Mouse (Mus musculus) heart, embryonic 12.5 days (tissue): ENCODE measurements around the gene Mgrn1. TPM values are rescaled to one million over a fixed set of nuclear protein-coding genes. Genes with fewer than 3 reads are reported as not detected.

Experiments
- ATAC-seq: fragments of 200-750 bp; cut with Nextera tagmentation; 2 replicates; pipeline ENCODE4 v1.8.0; 2017; ENCODE audit warnings: moderate TSS enrichment, moderate library complexity; ENCODE audit not compliant: insufficient number of reproducible peaks, low FRiP score
- H3K27ac ChIP-seq: fragments of 300-500 bp; sonication (generic); 2 replicates; pipeline ENCODE4 v1.5.1; 2016; ENCODE audit warnings: mild to moderate bottlenecking, moderate library complexity; ENCODE audit not compliant: poor library complexity, severe bottlenecking
- H3K27me3 ChIP-seq: fragments of 300-500 bp; sonication (generic); replicated peaks from 2 replicates; pipeline ENCODE4 v1.6.1; 2016; ENCODE audit warnings: mild to moderate bottlenecking, moderate library complexity
- H3K36me3 ChIP-seq: fragments of 300-500 bp; sonication (generic); 2 replicates; pipeline ENCODE4 v1.6.1; 2016; ENCODE audit warnings: mild to moderate bottlenecking, moderate library complexity
- H3K4me1 ChIP-seq: fragments of 300-500 bp; sonication (generic); replicated peaks from 2 replicates; pipeline ENCODE4 v1.6.1; 2016; ENCODE audit warnings: mild to moderate bottlenecking
- H3K4me2 ChIP-seq: fragments of 300-500 bp; sonication (generic); 2 replicates; pipeline ENCODE4 v1.6.1; 2016; ENCODE audit warnings: mild to moderate bottlenecking, moderate library complexity
- H3K4me3 ChIP-seq: fragments of 300-500 bp; sonication (generic); 2 replicates; pipeline ENCODE4 v1.5.1; 2016; ENCODE audit warnings: mild to moderate bottlenecking
- H3K9ac ChIP-seq: fragments of 300-500 bp; sonication (generic); 2 replicates; pipeline ENCODE4 v1.6.1; 2016; ENCODE audit warnings: mild to moderate bottlenecking, moderate library complexity
- H3K9me3 ChIP-seq: fragments of 300-500 bp; sonication (generic); replicated peaks from 2 replicates; pipeline ENCODE4 v1.6.1; 2016; ENCODE audit warnings: mild to moderate bottlenecking, moderate library complexity
- WGBS: fragments of 180-500 bp; shearing (Covaris S2); methylation state at CpG from one replicate; pipeline ENCODE4 v1.1.7; 2016; 5-methylcytosine and 5-hydroxymethylcytosine counted together
- polyA plus RNA-seq: library from polyadenylated mRNA; unstranded; fragments of >200 nt; fragmentation: Nextera tagmentation; extraction: Ambion mirVana; gene quantifications from 2 replicates; pipeline ENCODE4 v1.2.1, GENCODE M21; 2016

The Mgrn1 gene
- polyA plus RNA-seq, 1 experiment from 2014 or later: 114 TPM

GRCm38 (mm10) chr16:4932429-4932828, 46.4 kb downstream of the Mgrn1 start:
- H3K4me1 ChIP-seq: peaks cover 18% of the 10 kb centered on the region
- WGBS: 79% methylated on average over 3 of the region's 3 CpGs
- H3K36me3 ChIP-seq: peaks cover 98% of the 10 kb centered on the region
- ATAC-seq: no peak
- no peaks in the 10 kb centered on the region for H3K27me3 ChIP-seq
- no peak overlapping the region for H3K4me3 ChIP-seq
- no peaks in the 10 kb centered on the region for H3K9me3 ChIP-seq
- H3K4me2 ChIP-seq: no peak overlapping the region
- H3K27ac ChIP-seq: no peak overlapping the region
- H3K9ac ChIP-seq: no peak overlapping the region

DNA sequence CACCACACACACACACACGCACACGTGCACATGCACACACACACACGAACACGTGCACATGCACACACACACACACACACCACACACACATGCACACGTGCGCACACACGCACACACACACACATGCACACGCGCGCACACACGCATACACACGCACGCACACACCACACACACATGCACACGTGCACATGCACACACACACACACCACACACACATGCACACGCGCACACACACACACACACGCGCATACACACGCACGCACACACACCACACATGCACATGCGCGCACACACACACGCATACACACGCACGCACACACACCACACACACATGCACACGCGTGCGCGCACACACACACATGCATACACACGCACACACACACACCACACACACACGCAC, 49.4 kb downstream of the Mgrn1 start:
- H3K27ac ChIP-seq: peak overlapping the region; percentile 65; the same call in 1 of the 2 replicates
- no peaks in the 10 kb centered on the region for H3K27me3 ChIP-seq
- no peak overlapping the region for H3K4me2 ChIP-seq
- H3K9me3 ChIP-seq: no peaks in the 10 kb centered on the region
- peaks cover 79% of the 10 kb centered on the region for H3K36me3 ChIP-seq
- ATAC-seq: no peak
- WGBS: 95% methylated on average over 31 of the region's 31 CpGs
- peaks cover 33% of the 10 kb centered on the region for H3K4me1 ChIP-seq
- H3K4me3 ChIP-seq: no peak overlapping the region
- no peak overlapping the region for H3K9ac ChIP-seq

- no peak for ATAC-seq
- H3K4me2 ChIP-seq: no peak overlapping the region
- WGBS: 80% methylated on average over 10 of the region's 10 CpGs
Observed at GRCm38 (mm10) chr16:4935931-4936703, 50.1 kb downstream of the Mgrn1 start.

GRCm38 (mm10) chr16:4937351-4938190, 51.5 kb downstream of the Mgrn1 start:
- H3K36me3 ChIP-seq: peaks cover 79% of the 10 kb centered on the region
- WGBS: 83% methylated on average over 8 of the region's 8 CpGs
- no peak overlapping the region for H3K4me3 ChIP-seq
- H3K4me1 ChIP-seq: peaks cover 28% of the 10 kb centered on the region
- no peak overlapping the region for H3K27ac ChIP-seq
- H3K9me3 ChIP-seq: no peaks in the 10 kb centered on the region
- ATAC-seq: no peak
- no peak overlapping the region for H3K9ac ChIP-seq
- no peak overlapping the region for H3K4me2 ChIP-seq
- H3K27me3 ChIP-seq: no peaks in the 10 kb centered on the region

More at GRCm38 (mm10) chr16:4935931-4936703, 50.1 kb downstream of the Mgrn1 start:
- no peaks in the 10 kb centered on the region for H3K27me3 ChIP-seq
- no peak overlapping the region for H3K4me3 ChIP-seq
- H3K27ac ChIP-seq: peak overlapping the region; percentile 65
- peaks cover 33% of the 10 kb centered on the region for H3K4me1 ChIP-seq
- no peaks in the 10 kb centered on the region for H3K9me3 ChIP-seq
- H3K36me3 ChIP-seq: peaks cover 79% of the 10 kb centered on the region
- 0 out of 2 replicates have a peak overlapping the region, but pooled peaks have one; percentile 9 for H3K9ac ChIP-seq

DNA sequence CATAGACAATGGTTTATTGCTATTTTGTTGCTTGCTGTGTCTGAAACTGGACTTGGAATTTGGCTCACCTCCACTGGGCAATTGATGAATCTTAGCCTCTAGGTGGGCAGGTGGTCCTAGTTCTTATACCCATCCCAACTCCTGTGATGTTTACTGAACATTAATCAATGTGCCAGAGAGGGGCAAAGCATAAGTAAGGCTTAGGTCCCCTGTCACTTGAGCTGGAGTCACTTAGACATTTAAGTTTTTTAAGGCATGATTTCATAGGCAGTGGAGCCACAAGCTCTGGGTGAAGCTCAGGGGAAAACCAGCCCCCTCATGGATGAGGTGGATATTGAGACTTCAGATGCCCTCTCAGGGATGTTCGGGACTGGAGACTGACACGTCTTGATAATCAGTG, 52.4 kb downstream of the Mgrn1 start, which contains the start of gene Nudt16l1:
TSS of gene Nudt16l1 (plus strand) at position 301 of the 400 bp plus-strand sequence.
- ATAC-seq: no peak
- peaks cover 79% of the 10 kb centered on the region for H3K36me3 ChIP-seq

DNA sequence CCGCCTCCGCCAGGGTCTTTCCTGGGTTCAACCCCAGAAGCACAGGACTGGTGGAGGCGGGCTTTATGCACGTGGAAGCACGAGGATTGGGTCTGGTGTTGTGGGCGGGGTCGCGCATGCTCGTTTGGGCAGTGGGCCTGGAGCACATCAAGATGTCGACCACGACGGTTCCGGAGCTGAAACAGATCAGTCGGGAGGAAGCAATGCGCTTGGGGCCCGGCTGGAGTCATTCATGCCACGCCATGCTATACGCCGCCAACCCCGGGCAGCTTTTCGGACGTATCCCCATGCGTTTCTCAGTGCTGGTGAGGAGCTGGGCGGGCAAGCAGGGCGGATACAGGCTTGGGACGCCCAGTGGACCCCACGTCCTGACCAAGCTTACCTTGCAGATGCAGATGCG, 52.9 kb downstream of the Mgrn1 start:
- Histone ChIP-seq H3K9ac (peak overlapping the region; percentile 95), H3K9me3 (no peaks in the 10 kb centered on the region), H3K4me2 (peak overlapping the region; percentile 91), H3K36me3 (peaks cover 79% of the 10 kb centered on the region), H3K4me1 (peaks cover 23% of the 10 kb centered on the region), H3K27me3 (no peaks in the 10 kb centered on the region), H3K4me3 (peak overlapping the region; percentile 89), H3K27ac (peak overlapping the region; percentile 80)
- WGBS: under 1% methylated on average over 28 of the region's 28 CpGs
- peak; percentile 91 for ATAC-seq

More for the DNA sequence above, 52.4 kb downstream of the Mgrn1 start, which contains the start of gene Nudt16l1:
- peak within 1 kb of the TSS; percentile 95 for H3K9ac ChIP-seq
- H3K9me3 ChIP-seq: no peaks in the 10 kb centered on the region
- WGBS: 1% methylated on average over 2 of the region's 2 CpGs
- H3K4me3 ChIP-seq: peak within 1 kb of the TSS; percentile 89
- peaks cover 23% of the 10 kb centered on the region for H3K4me1 ChIP-seq
- H3K27me3 ChIP-seq: no peaks in the 10 kb centered on the region
- peak within 1 kb of the TSS; percentile 80 for H3K27ac ChIP-seq
- peak within 1 kb of the TSS; percentile 91 for H3K4me2 ChIP-seq

DNA sequence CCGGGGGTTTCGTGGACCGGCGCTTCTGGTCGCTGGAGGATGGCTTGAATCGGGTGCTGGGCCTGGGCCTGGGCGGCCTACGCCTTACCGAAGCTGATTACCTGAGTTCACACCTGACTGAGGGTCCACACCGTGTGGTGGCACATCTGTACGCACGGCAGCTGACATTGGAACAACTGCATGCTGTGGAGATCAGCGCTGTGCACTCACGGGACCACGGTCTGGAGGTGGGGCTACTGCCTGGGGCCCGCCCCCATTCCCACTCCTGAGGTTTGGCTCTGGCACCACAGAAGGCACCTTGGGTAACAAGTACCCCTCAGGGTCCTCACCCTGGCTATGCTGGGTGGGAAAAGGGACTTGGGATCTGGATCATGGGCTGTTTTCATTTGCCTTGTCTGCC, 53.4 kb downstream of the Mgrn1 start:
- peak overlapping the region; percentile 80 for H3K27ac ChIP-seq
- H3K4me3 ChIP-seq: peak overlapping the region; percentile 89
- ATAC-seq: peak; percentile 55
- H3K9ac ChIP-seq: peak overlapping the region; percentile 95
- H3K36me3 ChIP-seq: peaks cover 78% of the 10 kb centered on the region
- 2% methylated on average over 16 of the region's 16 CpGs for WGBS
- H3K4me1 ChIP-seq: peaks cover 23% of the 10 kb centered on the region
- H3K27me3 ChIP-seq: no peaks in the 10 kb centered on the region
- H3K4me2 ChIP-seq: peak overlapping the region; percentile 91
- no peaks in the 10 kb centered on the region for H3K9me3 ChIP-seq

GRCm38 (mm10) chr16:4940311-4940850, 54.3 kb downstream of the Mgrn1 start:
- Histone ChIP-seq H3K4me3 (no peak overlapping the region), H3K9ac (no peak overlapping the region), H3K27ac (no peak overlapping the region), H3K4me1 (peaks cover 23% of the 10 kb centered on the region), H3K36me3 (peaks cover 69% of the 10 kb centered on the region), H3K4me2 (peak overlapping the region; percentile 91; the same call in 1 of the 2 replicates), H3K9me3 (no peaks in the 10 kb centered on the region), H3K27me3 (no peaks in the 10 kb centered on the region)
- no peak for ATAC-seq
- WGBS: 88% methylated on average over 10 of the region's 10 CpGs

GRCm38 (mm10) chr16:4941016-4941415, 55.0 kb downstream of the Mgrn1 start:
- Histone ChIP-seq H3K36me3 (peaks cover 68% of the 10 kb centered on the region), H3K27ac (no peak overlapping the region), H3K4me3 (no peak overlapping the region), H3K9me3 (no peaks in the 10 kb centered on the region), H3K4me1 (peaks cover 18% of the 10 kb centered on the region), H3K4me2 (no peak overlapping the region), H3K9ac (no peak overlapping the region), H3K27me3 (no peaks in the 10 kb centered on the region)
- ATAC-seq: no peak

DNA sequence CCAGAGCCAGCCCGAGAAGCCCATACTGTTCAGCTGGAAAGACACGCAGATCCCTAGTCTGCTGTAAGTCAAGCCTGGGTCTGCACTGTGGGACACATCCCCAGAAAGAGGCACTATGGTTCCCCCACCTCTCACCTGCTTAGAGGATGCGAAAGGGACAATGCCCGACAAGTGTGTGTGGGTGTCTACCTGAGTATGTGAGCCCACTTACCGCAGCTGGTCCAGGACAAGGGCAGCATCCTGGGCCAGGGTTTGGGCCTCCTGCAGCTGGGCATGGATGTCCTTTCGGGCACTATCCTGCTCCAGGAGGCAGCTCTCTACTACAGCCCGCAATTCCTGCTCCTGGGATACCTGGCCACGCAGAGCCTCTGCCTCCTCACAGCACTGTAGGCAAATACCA, 56.8 kb downstream of the Mgrn1 start:
- WGBS: 91% methylated on average over 8 of the region's 8 CpGs
- no peak for ATAC-seq
- H3K36me3 ChIP-seq: peaks cover 68% of the 10 kb centered on the region
- H3K9ac ChIP-seq: no peak overlapping the region
- H3K9me3 ChIP-seq: no peaks in the 10 kb centered on the region
- no peak overlapping the region for H3K27ac ChIP-seq
- no peaks in the 10 kb centered on the region for H3K27me3 ChIP-seq
- peaks cover 15% of the 10 kb centered on the region; the same call in 1 of the 2 replicates for H3K4me1 ChIP-seq
- H3K4me3 ChIP-seq: no peak overlapping the region
- H3K4me2 ChIP-seq: no peak overlapping the region

- Histone ChIP-seq H3K4me1 (peaks cover 12% of the 10 kb centered on the region; the same call in 1 of the 2 replicates), H3K4me2 (no peak overlapping the region), H3K27ac (no peak overlapping the region), H3K9ac (no peak overlapping the region), H3K27me3 (no peaks in the 10 kb centered on the region), H3K36me3 (peaks cover 72% of the 10 kb centered on the region), H3K9me3 (no peaks in the 10 kb centered on the region), H3K4me3 (no peak overlapping the region)
- WGBS: 88% methylated on average over 3 of the region's 3 CpGs
- no peak for ATAC-seq
Observed at GRCm38 (mm10) chr16:4943431-4943830, 57.4 kb downstream of the Mgrn1 start.
